Mouse (Mus musculus) liver, postnatal 0 days (tissue): ENCODE measurements around the gene Vsir.

Experiments
- CTCF ChIP-seq: sonication (generic); IDR thresholded peaks from 2 replicates; pipeline ENCODE4 v1.5.1; 2016; ENCODE audit warnings: antibody characterized with exemption, low read depth
- EP300 ChIP-seq: IDR thresholded peaks from 2 replicates; pipeline ENCODE4 v1.6.1; 2016; ENCODE audit warnings: antibody characterized with exemption, low read depth, mild to moderate bottlenecking

DNA sequence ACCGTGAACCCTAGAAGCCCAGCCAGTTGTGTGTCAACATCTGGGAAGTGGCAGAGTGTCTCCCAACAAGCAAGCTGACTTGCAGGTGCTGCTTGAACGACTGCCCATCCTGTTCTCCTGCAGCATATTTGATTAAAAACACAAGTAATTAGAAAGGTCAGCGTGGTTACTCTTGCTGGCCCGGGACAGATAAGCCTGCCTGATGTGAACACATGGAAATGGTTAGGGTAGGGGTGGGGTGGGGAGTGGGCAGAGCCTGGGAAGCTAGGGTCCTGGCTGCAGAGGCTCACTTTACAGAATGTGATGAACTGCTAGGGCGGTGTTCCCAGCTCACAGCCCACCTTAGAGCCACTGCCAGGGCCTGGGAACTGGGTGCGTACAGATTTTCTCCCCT, 26.9 kb downstream of the Vsir start:
- TF ChIP-seq EP300 (no peak), CTCF (no peak)
